Mouse (Mus musculus) intestine, embryonic 15.5 days (tissue): Measurements from ENCODE around the gene Tsga10ip. TPM values are rescaled to one million over a fixed set of nuclear protein-coding genes. Genes with fewer than 3 reads are reported as not detected.
"Not testable (repeated sequence)": the region's sequence is repeated elsewhere in the genome, so short reads cannot be mapped to it uniquely, and the experiment has no call there.

Experiments used
- ATAC-seq: fragments of 200-750 bp; cut with Nextera tagmentation; 2 replicates; pipeline ENCODE4 v1.8.0; 2017; ENCODE audit warnings: moderate TSS enrichment, moderate library complexity
- H3K27ac ChIP-seq: fragments of 300-500 bp; sonication (generic); 2 replicates; pipeline ENCODE4 v1.5.1; 2015; ENCODE audit warnings: mild to moderate bottlenecking, inconsistent platforms
- H3K27me3 ChIP-seq: fragments of 300-500 bp; sonication (generic); replicated peaks from 2 replicates; pipeline ENCODE4 v1.6.1; 2015; ENCODE audit warnings: inconsistent platforms
- H3K36me3 ChIP-seq: fragments of 300-500 bp; sonication (generic); 2 replicates; pipeline ENCODE4 v1.6.1; 2015; ENCODE audit warnings: inconsistent platforms
- H3K4me1 ChIP-seq: fragments of 300-500 bp; sonication (generic); replicated peaks from 2 replicates; pipeline ENCODE4 v1.6.1; 2015; ENCODE audit warnings: inconsistent platforms
- H3K4me2 ChIP-seq: fragments of 300-500 bp; sonication (generic); replicated peaks from 2 replicates; pipeline ENCODE4 v1.6.1; 2015; ENCODE audit warnings: mild to moderate bottlenecking, inconsistent platforms
- H3K4me3 ChIP-seq: fragments of 300-500 bp; sonication (generic); replicated peaks from 2 replicates; pipeline ENCODE4 v1.5.1; 2015; ENCODE audit warnings: inconsistent platforms
- H3K9ac ChIP-seq: fragments of 300-500 bp; sonication (generic); 2 replicates; pipeline ENCODE4 v1.6.1; 2015; ENCODE audit warnings: inconsistent platforms
- H3K9me3 ChIP-seq: fragments of 300-500 bp; sonication (generic); 2 replicates; pipeline ENCODE4 v1.6.1; 2016; ENCODE audit warnings: inconsistent platforms
- WGBS: fragments of 180-500 bp; shearing (Covaris S2); methylation state at CpG from one replicate; pipeline ENCODE4 v1.1.7; 2015; 5-methylcytosine and 5-hydroxymethylcytosine counted together
- polyA plus RNA-seq: library from polyadenylated mRNA; unstranded; fragments of >200 nt; fragmentation: Nextera tagmentation; extraction: Ambion mirVana; gene quantifications from 2 replicates; pipeline ENCODE4 v1.2.1, GENCODE M21; 2015

Gene Tsga10ip
- polyA plus RNA-seq, 1 experiment from 2014 or later, result 4.3 TPM

GRCm38 (mm10) chr19:5405924-5406323, 3.6 kb upstream of the Tsga10ip start:
- 19% methylated on average over 7 of the region's 7 CpGs for WGBS
- H3K4me1 ChIP-seq, result 0 out of 2 replicates have a peak, but pooled peaks cover 7% of the 10 kb centered on the region
- H3K9ac ChIP-seq, result peak overlapping the region; percentile 43
- peak overlapping the region; percentile 54 for H3K4me2 ChIP-seq
- 0 out of 2 replicates have a peak overlapping the region, but pooled peaks have one; percentile 8 for H3K27ac ChIP-seq
- H3K9me3 ChIP-seq, result no peaks in the 10 kb centered on the region
- H3K36me3 ChIP-seq, result no peaks in the 10 kb centered on the region
- no peaks in the 10 kb centered on the region for H3K27me3 ChIP-seq
- no peak for ATAC-seq
- H3K4me3 ChIP-seq, result peak overlapping the region; percentile 31

GRCm38 (mm10) chr19:5401073-5401472, 1.3 kb downstream of the Tsga10ip start:
- not testable (repeated sequence) for H3K27me3 ChIP-seq, ATAC-seq, H3K36me3 ChIP-seq, H3K9me3 ChIP-seq, H3K27ac ChIP-seq, H3K4me2 ChIP-seq, H3K4me3 ChIP-seq, H3K9ac ChIP-seq, H3K4me1 ChIP-seq
- WGBS, result 72% methylated on average over 4 of the region's 4 CpGs

GRCm38 (mm10) chr19:5395371-5395770, 7.0 kb downstream of the Tsga10ip start:
- Histone ChIP-seq H3K4me3 (no peak overlapping the region), H3K36me3 (no peaks in the 10 kb centered on the region), H3K4me2 (no peak overlapping the region), H3K9me3 (no peaks in the 10 kb centered on the region), H3K9ac (no peak overlapping the region), H3K27ac (no peak overlapping the region), H3K27me3 (no peaks in the 10 kb centered on the region), H3K4me1 (peaks cover 5% of the 10 kb centered on the region; the same call in 1 of the 2 replicates)
- no peak for ATAC-seq
- 66% methylated on average over 4 of the region's 4 CpGs for WGBS

- 53% methylated on average over 10 of the region's 10 CpGs for WGBS
- Histone ChIP-seq H3K4me3 (no peak overlapping the region), H3K27me3 (no peaks in the 10 kb centered on the region), H3K36me3 (no peaks in the 10 kb centered on the region), H3K4me1 (peaks cover 8% of the 10 kb centered on the region; the same call in 1 of the 2 replicates), H3K27ac (no peak overlapping the region), H3K9me3 (no peaks in the 10 kb centered on the region), H3K9ac (no peak overlapping the region), H3K4me2 (no peak overlapping the region)
- ATAC-seq, result no peak
Measured at GRCm38 (mm10) chr19:5394168-5394567, 8.2 kb downstream of the Tsga10ip start.

GRCm38 (mm10) chr19:5392892-5393291, 9.4 kb downstream of the Tsga10ip start:
- H3K27me3 ChIP-seq, result no peaks in the 10 kb centered on the region
- H3K4me3 ChIP-seq, result no peak overlapping the region
- H3K4me1 ChIP-seq, result peaks cover 8% of the 10 kb centered on the region
- 46% methylated on average over 4 of the region's 4 CpGs for WGBS
- no peaks in the 10 kb centered on the region for H3K9me3 ChIP-seq
- no peak overlapping the region for H3K9ac ChIP-seq
- no peaks in the 10 kb centered on the region for H3K36me3 ChIP-seq
- 0 out of 2 replicates have a peak overlapping the region, but pooled peaks have one; percentile 38 for H3K27ac ChIP-seq
- no peak overlapping the region for H3K4me2 ChIP-seq
- no peak for ATAC-seq

- ATAC-seq, result no peak
- H3K36me3 ChIP-seq, result peaks cover 3% of the 10 kb centered on the region; the same call in 1 of the 2 replicates
- peak overlapping the region; percentile 97; the same call in 1 of the 2 replicates for H3K4me3 ChIP-seq
- H3K9me3 ChIP-seq, result no peaks in the 10 kb centered on the region
- H3K27me3 ChIP-seq, result no peaks in the 10 kb centered on the region
- H3K4me2 ChIP-seq, result peak overlapping the region; percentile 84
- H3K9ac ChIP-seq, result peak overlapping the region; percentile 91; the same call in 1 of the 2 replicates
- peaks cover 24% of the 10 kb centered on the region for H3K4me1 ChIP-seq
- WGBS, result 57% methylated on average over 8 of the region's 8 CpGs
- H3K27ac ChIP-seq, result peak overlapping the region; percentile 82
Measured at GRCm38 (mm10) chr19:5390416-5390815, 11.9 kb downstream of the Tsga10ip start.

GRCm38 (mm10) chr19:5389647-5390046, 12.7 kb downstream of the Tsga10ip start:
- peak overlapping the region; percentile 97 for H3K4me3 ChIP-seq
- ATAC-seq, result peak; percentile 60
- H3K4me2 ChIP-seq, result peak overlapping the region; percentile 84
- peaks cover 24% of the 10 kb centered on the region for H3K4me1 ChIP-seq
- peak overlapping the region; percentile 82 for H3K27ac ChIP-seq
- H3K36me3 ChIP-seq, result peaks cover 9% of the 10 kb centered on the region; the same call in 1 of the 2 replicates
- H3K9me3 ChIP-seq, result no peaks in the 10 kb centered on the region
- no peaks in the 10 kb centered on the region for H3K27me3 ChIP-seq
- peak overlapping the region; percentile 91 for H3K9ac ChIP-seq
- WGBS, result 20% methylated on average over 12 of the region's 12 CpGs

- H3K27me3 ChIP-seq, result no peaks in the 10 kb centered on the region
- H3K4me3 ChIP-seq, result peak within 1 kb of the TSS; percentile 97
- H3K9me3 ChIP-seq, result no peaks in the 10 kb centered on the region
- H3K9ac ChIP-seq, result peak within 1 kb of the TSS; percentile 91
- H3K4me2 ChIP-seq, result peak within 1 kb of the TSS; percentile 84
- H3K36me3 ChIP-seq, result peaks cover 18% of the 10 kb centered on the region
- peak; percentile 96 for ATAC-seq
- 2% methylated on average over 43 of the region's 43 CpGs for WGBS
- H3K27ac ChIP-seq, result peak within 1 kb of the TSS; percentile 88
- H3K4me1 ChIP-seq, result peaks cover 24% of the 10 kb centered on the region
Measured at GRCm38 (mm10) chr19:5388588-5389242, 13.6 kb downstream of the Tsga10ip start, which contains the start of gene Sart1. Gene Sart1, minus strand, starts transcription at chr19:5388703.

- peak overlapping the region; percentile 91 for H3K9ac ChIP-seq
- under 1% methylated on average over 43 of the region's 43 CpGs for WGBS
Measured at GRCm38 (mm10) chr19:5388011-5388441, 14.3 kb downstream of the Tsga10ip start.

GRCm38 (mm10) chr19:5384715-5385114, 17.6 kb downstream of the Tsga10ip start:
- no peaks in the 10 kb centered on the region for H3K9me3 ChIP-seq
- no peaks in the 10 kb centered on the region for H3K27me3 ChIP-seq
- no peak overlapping the region for H3K9ac ChIP-seq
- H3K36me3 ChIP-seq, result peaks cover 53% of the 10 kb centered on the region
- no peak overlapping the region for H3K4me3 ChIP-seq
- peaks cover 16% of the 10 kb centered on the region for H3K4me1 ChIP-seq
- ATAC-seq, result no peak
- H3K27ac ChIP-seq, result no peak overlapping the region
- 94% methylated on average over 8 of the region's 8 CpGs for WGBS
- no peak overlapping the region for H3K4me2 ChIP-seq

More at GRCm38 (mm10) chr19:5388011-5388441, 14.3 kb downstream of the Tsga10ip start:
- no peaks in the 10 kb centered on the region for H3K9me3 ChIP-seq
- H3K4me2 ChIP-seq, result peak overlapping the region; percentile 84
- H3K4me1 ChIP-seq, result peaks cover 24% of the 10 kb centered on the region
- ATAC-seq, result peak; percentile 58
- peak overlapping the region; percentile 83 for H3K27ac ChIP-seq
- peak overlapping the region; percentile 97 for H3K4me3 ChIP-seq
- peaks cover 25% of the 10 kb centered on the region for H3K36me3 ChIP-seq
- no peaks in the 10 kb centered on the region for H3K27me3 ChIP-seq

GRCm38 (mm10) chr19:5383326-5383725, 19.0 kb downstream of the Tsga10ip start:
- ATAC-seq, result no peak
- no peaks in the 10 kb centered on the region for H3K27me3 ChIP-seq
- H3K4me1 ChIP-seq, result peaks cover 16% of the 10 kb centered on the region
- H3K4me3 ChIP-seq, result no peak overlapping the region
- no peaks in the 10 kb centered on the region for H3K9me3 ChIP-seq
- no peak overlapping the region for H3K4me2 ChIP-seq
- 94% methylated on average over 12 of the region's 12 CpGs for WGBS
- H3K36me3 ChIP-seq, result peaks cover 67% of the 10 kb centered on the region
- no peak overlapping the region for H3K27ac ChIP-seq
- H3K9ac ChIP-seq, result no peak overlapping the region

- peaks cover 52% of the 10 kb centered on the region for H3K36me3 ChIP-seq
- H3K4me2 ChIP-seq, result no peak overlapping the region
- H3K9ac ChIP-seq, result no peak overlapping the region
- no peak overlapping the region for H3K4me3 ChIP-seq
- no peak for ATAC-seq
- no peaks in the 10 kb centered on the region for H3K27me3 ChIP-seq
- H3K27ac ChIP-seq, result no peak overlapping the region
- no peaks in the 10 kb centered on the region for H3K9me3 ChIP-seq
- H3K4me1 ChIP-seq, result no peaks in the 10 kb centered on the region
- WGBS, result 82% methylated on average over 1 of the region's 1 CpGs
Measured at GRCm38 (mm10) chr19:5377446-5377845, 24.9 kb downstream of the Tsga10ip start.
